Mouse (Mus musculus) heart, postnatal 14 days (tissue): ENCODE measurements around the gene Kcp. TPM values are rescaled to one million over a fixed set of nuclear protein-coding genes. Genes with fewer than 3 reads are reported as not detected.

ENCODE experiments used
- DNase-seq, 2 experiments: peaks; one replicate each; pipeline ENCODE4 v3.0.0; 2021 to 2022
- intact Hi-C: fragments of 180-260 bp; cut with DNase I; formaldehyde crosslinking; loops from one replicate; pipeline ENCODE4 v1.15.1; 2025
- long read RNA-seq, 2 experiments: library from polyadenylated mRNA; stranded (forward); transcript quantifications; one replicate each; pipeline ENCODE4 v2.0.0; 2021
- total RNA-seq, 2 experiments: library from RNA; stranded (reverse); gene quantifications; 2 replicates each; pipeline ENCODE4 v1.2.3; 2021

Gene Kcp
- total RNA-seq: 10 to 100 TPM; 11.9 to 12.3 TPM
- long read RNA-seq, experiment 1, full-length matches to known transcripts: 1 of 12 reads
- long read RNA-seq, experiment 1, partial matches to known transcripts: 5 of 12 reads
- long read RNA-seq, experiment 1, other reads (novel, unspliced or antisense): 6 of 12 reads
- long read RNA-seq, experiment 2, full-length matches to known transcripts: 1 of 9 reads
- long read RNA-seq, experiment 2, partial matches to known transcripts: 4 of 9 reads
- long read RNA-seq, experiment 2, other reads (novel, unspliced or antisense): 4 of 9 reads

- intact Hi-C loops: no loop called here
- DNase-seq: peak; percentile 42 to 45
Observed at GRCm38 (mm10) chr6:29507447-29508309, at the start of gene Kcp. Gene Kcp (minus strand): TSS chr6:29507952.

DNA sequence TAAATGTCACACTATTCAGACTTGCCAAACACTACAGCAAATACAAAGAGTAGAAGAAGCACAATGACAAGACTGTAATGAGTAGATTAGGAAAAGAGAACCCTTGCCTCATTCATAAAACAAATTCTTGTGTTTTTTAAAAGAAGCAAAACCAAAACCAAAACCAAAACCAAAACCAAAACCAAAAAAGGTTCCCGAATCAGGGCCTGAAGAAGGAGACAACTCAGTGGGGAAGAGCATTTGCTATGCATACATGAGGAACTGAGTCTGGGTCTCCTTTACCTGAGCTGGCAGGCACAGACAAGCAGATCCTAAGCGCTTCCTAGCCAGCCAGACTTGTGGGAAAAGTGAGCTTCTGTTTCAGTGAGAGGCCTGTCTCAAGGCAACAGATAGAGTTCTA lies 49.4 kb upstream of the Kcp start:
- no peak for DNase-seq
- intact Hi-C loops: no loop called here

DNA sequence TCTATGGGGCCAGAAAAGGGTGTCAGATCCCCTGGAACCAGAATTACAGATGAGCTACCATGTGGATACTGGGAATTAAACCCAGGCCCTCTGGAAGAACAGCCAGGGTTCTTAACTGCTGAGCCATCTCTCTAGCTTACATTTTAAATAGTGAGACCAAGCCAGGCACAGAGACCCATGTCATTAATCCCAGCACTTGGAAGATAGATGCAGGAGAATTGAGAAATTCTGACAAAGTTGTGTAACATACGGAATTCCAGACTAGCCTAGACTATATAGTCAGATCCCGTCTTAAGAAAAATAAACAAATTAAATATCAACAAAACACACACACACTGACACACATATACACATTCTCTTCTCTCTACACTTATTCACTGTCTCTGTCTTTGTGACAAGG lies 44.8 kb upstream of the Kcp start:
- DNase-seq: no peak
- intact Hi-C loops: no loop called here

DNA sequence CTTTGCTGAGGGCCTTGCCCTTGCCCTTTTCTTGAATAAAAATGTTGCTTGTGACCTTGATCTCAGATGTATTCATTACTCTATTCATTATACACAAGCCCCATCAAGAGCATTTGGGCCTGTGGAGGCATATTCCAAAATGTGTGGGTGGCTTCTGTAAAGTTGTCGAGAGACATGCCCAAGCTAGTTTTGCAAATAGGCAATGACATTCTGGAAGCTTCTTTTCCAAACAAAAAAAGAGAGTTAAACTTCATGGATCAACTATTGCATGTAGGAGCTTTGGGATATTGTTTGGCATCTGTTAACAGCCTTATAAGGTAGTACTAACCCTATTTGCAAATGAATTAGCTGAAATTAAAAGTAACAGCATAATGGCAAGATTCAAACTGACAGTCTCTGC lies 40.3 kb upstream of the Kcp start:
- intact Hi-C loops: no loop called here
- DNase-seq: no peak

DNA sequence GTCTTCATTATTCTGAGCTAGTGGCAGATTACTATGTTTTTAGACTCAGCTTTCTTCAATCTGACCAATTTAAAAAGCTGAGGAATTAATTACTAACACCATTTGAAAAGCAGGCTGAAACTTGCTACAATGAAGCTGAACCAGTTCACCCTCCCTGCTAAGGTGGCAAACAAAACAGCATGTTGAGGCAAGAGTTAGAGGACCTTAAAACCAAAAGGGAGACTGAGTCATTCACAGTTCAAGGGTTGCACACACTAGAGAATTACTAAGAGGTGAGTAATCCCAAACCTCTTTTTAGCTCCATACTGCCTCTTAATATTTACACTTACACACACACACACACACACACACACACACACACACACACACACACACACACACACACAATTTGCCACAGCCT lies 39.8 kb upstream of the Kcp start:
- intact Hi-C loops: no loop called here
- DNase-seq: no peak

DNA sequence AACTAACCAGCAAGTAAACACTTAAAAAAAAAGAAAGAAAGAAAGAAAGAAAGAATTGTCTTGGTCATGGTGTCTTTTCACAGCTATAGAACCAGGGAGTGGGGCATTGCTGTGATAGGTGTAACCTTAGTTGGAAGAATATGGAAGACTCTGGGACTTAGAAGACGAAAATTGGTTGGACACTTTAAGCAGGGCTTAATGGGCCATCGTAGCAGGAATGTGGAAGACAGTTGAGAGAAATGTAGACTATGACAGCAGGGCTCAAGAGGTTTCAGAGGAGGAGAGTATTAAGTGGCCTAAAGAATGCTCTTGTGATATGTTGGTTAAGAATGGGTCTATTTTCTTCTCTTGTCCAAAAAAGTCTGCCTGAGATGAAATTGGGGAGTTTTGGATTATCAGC lies 37.9 kb upstream of the Kcp start:
- no peak for DNase-seq
- intact Hi-C loops: no loop called here

GRCm38 (mm10) chr6:29540956-29541355 lies 33.2 kb upstream of the Kcp start:
- intact Hi-C loops: no loop called here
- DNase-seq: no peak

DNA sequence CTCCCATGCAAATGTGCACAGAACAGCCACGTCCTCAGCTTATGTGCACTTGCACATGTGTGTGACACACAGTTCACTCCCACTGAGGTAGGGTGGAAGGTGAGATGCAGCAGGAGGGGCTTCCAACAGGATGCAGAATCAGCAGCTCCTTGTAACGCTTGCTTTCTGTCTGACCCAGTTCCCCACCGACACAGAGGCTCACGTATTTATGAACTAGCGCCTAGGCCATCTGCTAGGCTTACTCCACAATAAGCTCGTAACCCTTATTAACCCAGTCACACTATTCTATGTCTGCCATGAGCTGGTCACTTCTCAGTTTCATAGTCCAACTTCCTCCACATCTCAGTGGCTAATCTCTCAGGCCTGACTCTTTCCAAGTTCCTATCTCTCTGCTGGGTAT lies 32.5 kb upstream of the Kcp start:
- no peak for DNase-seq
- intact Hi-C loops: no loop called here

DNA sequence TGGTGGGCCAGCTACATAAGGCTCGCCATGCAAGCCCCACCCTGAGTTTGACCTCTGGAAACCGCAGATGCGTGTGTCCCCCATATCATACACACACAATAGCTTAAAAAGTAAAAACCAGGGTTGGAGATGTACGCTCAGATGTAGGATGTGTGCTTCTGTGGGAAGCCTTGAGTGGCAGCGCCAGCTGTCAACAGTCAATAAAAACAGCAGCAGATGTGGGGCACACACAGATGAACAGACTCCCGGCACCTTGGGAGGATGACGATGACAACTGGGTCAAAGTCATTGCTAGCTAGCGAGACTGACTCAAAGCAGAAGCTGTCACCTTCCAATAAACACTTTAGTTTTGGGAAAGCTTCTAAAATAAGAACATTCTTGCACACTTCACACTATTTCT lies 31.8 kb upstream of the Kcp start:
- intact Hi-C loops: no loop called here
- no peak for DNase-seq

- intact Hi-C loops: no loop called here
- DNase-seq: no peak
Observed at GRCm38 (mm10) chr6:29537221-29537620, 29.5 kb upstream of the Kcp start.

DNA sequence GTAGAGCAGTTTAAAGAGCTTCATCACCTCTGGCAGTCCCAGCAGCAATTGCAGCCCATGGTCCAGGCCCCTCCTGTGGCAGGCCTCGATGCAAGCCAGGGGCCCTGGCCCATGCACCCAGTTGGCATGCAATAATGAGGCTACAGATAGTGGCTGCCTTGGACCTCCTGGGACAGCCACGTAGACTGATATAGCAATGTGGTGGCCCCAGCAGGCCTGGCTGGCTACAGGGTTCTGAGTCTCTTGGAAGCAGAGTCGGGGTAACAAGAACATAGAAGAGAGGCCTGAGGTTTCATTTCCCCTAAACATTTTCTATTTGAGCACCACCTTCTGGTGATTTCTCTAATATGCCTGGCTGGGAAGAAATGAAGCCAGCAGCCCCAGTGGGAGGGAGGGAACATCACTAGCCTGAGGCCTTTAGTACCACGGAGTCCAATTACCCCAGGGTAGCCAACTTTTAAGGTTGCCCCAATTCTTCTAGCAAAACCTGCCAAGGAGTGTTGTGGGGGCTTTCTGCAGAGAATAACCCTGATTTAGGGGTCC lies 29.0 kb upstream of the Kcp start:
- DNase-seq: no peak
- intact Hi-C loops: no loop called here

- DNase-seq: peak in 1 of 2 experiments; percentile 29
- intact Hi-C loops: no loop called here
Observed at GRCm38 (mm10) chr6:29535316-29535715, 27.6 kb upstream of the Kcp start.

- intact Hi-C loops: no loop called here
- no peak for DNase-seq
Observed at GRCm38 (mm10) chr6:29530050-29530449, 22.3 kb upstream of the Kcp start.

DNA sequence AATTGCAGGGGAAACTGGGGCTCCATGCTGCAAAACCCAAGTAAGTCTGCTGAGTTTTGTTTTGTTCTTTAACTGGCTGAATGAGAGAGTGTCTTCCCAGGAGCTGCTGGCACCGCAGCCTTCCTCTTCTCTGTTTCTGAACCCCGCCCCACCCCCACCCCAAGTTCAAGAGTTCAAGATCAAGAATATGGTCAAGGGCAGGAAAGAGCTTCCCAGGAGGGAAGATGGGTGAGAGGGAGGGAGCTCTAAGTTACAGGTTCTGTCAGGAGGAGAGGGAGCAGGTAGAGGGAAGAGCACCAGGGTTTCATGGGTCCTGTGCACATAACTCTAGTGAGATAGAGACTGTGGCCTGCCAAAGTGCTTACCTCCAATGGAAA lies 21.7 kb upstream of the Kcp start:
- no peak for DNase-seq
- intact Hi-C loops: no loop called here

GRCm38 (mm10) chr6:29528561-29529443 lies 21.1 kb upstream of the Kcp start:
- intact Hi-C loops: no loop called here
- DNase-seq: no peak

- DNase-seq: no peak
- intact Hi-C loops: no loop called here
Observed at GRCm38 (mm10) chr6:29528165-29528505, 20.4 kb upstream of the Kcp start.

- DNase-seq: no peak
- intact Hi-C loops: no loop called here
Observed at GRCm38 (mm10) chr6:29527361-29528164, 19.8 kb upstream of the Kcp start.

DNA sequence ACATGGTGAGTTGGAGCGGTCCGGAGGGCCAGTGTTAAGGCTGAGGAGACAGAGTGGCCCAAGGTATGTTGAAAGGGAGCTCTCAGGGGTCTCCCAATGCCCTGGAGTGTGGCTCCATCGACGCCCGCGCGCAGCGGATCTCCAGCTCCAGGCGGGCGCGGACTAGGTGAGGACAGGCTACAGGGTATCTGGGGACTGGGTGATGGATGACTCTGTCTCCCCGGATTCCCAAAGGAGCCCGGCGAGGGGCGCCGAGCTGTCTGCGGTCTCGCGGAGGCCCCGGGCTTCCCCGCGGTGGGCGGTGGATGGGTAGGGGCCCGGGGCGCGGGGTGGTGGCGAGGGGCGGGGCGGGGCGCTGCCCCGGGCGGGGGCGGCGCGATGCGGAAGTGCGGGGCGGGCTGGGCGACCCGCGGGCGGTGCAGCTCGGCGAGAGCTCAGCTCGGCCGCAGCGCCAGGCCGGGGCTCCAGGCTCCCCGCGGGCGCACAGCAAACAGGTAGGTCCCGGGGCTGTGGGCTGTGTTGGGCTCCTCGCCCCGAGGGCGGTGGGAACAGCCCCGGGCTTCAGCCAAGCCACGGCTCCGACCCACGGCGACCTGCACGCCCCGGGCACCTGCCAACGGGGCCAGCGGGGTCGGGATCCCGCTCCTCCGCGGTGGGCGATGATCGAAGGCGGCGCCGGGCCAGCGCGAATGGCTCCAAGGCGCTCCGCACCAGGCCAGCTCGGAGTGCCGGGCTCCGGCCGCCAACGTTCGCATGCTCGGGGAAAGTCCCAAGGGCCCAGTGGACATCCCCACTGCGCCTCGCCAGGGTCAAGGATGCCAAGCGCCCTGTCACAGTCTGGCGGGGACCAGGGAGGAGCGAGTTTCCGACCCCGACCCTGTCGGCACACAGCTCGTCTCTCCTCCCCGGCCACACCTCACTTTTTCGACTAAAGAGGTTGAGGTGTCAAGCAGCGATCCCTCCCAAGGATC lies 18.8 kb upstream of the Kcp start, which contains the start of gene Irf5:
Gene Irf5 (plus strand): TSS at position 345 of the 971 bp plus-strand sequence.
- intact Hi-C loops: no loop called here
- peak; percentile 56 to 58 for DNase-seq

GRCm38 (mm10) chr6:29525256-29525655 lies 17.5 kb upstream of the Kcp start:
- peak in 1 of 2 experiments; percentile 38 for DNase-seq
- intact Hi-C loops: no loop called here
